Mouse (Mus musculus): ENCODE measurements at regions not wholly inside any gene's neighbourhood (a gene's known extent, or its start where the extent isn't known, plus 50 kb on each side); places are given as distances from the start of the nearest gene placed in this dataset.

GRCm38 (mm10) chr7:144999741-145000140 is 60.0 kb upstream of the Ccnd1 start:
- DNase-seq (ENCODE audit: low spot score in 2 of 2), result no peak

GRCm38 (mm10) chr7:144996847-144997246 is 57.1 kb upstream of the Ccnd1 start:
- no peak for DNase-seq (ENCODE audit: low spot score in 2 of 2)

- DNase-seq (ENCODE audit: low spot score in 2 of 2), result no peak
Measured at GRCm38 (mm10) chr7:144994229-144994628, 54.5 kb upstream of the Ccnd1 start.

GRCm38 (mm10) chr7:144993566-144993965 is 53.8 kb upstream of the Ccnd1 start:
- DNase-seq (ENCODE audit: low spot score in 2 of 2), result no peak

- no peak for DNase-seq (ENCODE audit: low spot score in 2 of 2)
Measured at GRCm38 (mm10) chr7:144991760-144992159, 52.0 kb upstream of the Ccnd1 start.

Measured in gastrocnemius, postnatal 4 days (tissue).